Mouse (Mus musculus): Measurements from ENCODE around the gene Bcl2l2.

Bcl2l2 gene

DNA sequence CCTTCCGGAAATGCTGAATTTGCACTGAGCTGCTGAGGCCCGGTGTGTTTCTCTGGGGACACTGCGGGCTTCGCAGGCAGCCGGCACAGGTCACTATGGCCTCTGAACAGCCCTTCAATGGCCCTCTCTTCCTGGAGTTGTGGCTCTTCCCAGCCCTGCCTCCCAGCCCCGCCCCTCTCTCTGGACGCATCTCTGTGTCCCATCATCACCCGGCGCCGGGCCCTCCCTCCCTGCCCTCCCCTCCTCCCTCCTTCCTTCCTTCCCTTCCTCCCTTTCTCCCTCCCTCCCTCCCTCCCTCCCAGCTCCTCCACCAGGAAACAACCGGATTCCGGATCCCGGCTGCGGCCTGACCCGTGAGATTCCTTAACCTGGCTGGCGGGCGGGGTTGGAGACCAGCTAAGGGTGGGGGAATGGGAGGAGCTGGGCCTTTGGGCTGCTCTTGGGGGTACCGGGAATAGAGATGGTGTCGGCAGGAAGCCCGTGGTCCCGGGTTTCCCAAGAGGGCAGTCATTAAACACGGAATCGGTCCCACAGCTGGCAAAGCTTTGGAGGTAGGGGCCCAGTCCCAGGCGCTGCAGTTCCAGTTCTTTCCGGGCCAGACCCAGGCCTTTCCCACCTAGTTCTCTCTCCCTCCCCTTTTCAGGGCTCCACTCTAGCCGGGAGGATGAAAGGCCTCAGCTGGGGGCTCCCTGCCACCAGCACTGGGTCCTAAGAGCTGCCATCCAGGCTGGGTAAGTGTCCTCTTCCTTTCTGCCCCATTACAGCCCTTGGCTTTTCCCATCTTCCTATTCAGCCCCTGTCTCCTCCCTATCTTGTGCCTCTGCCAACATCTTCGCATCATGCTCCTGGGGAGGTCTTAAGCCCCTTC, at the start of gene Bcl2l2, which contains the start of gene Gm20521:
Gene Bcl2l2 (plus strand): TSS at position 224 of the 868 bp plus-strand sequence.
Gene Gm20521 (plus strand): TSS at position 288 of the 868 bp plus-strand sequence.
- peak; percentile 89 to 96 for DNase-seq

DNA sequence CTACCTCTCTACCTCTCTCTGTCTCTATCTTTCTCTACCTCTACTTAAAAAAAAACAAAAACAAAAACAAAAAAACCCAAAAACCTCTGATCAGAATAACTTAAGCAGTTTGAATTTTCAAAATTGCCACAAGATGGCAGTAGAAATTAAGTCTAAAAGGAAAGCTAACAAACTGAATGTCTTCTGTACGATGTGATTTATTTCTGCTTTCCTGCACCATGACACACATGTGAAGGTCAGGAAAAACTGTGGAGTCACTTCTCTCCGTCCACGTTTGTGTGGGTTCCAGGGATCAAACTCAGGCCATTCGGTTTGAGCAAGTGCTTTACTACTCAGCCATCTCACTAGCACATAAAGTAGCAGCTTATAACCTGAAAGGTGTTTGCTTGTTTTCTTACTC, 39.7 kb upstream of the Bcl2l2 start:
- peak; percentile 21 to 43 for DNase-seq

DNA sequence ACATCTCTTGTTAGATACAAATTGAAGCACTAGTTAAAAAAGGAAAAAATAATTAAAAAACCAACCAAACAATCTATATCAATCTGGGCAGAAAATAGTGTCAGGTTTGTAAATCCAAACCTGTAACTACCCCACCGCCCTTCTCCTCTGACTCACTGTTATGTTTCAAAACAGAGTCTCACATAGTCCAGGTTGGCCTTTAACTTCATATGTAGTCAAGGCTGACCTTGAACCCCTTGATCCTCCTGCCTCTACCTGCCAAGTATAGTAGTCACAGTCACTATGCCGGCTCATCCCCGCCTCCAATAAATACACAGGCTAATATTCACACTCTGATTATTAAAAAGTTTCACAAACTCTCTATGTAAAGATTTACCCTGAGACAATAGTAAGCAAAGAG, 27.5 kb upstream of the Bcl2l2 start:
- no peak for DNase-seq

- no peak for DNase-seq
Observed at GRCm38 (mm10) chr14:54856703-54857102, 26.5 kb upstream of the Bcl2l2 start.

GRCm38 (mm10) chr14:54857891-54858290, 25.3 kb upstream of the Bcl2l2 start:
- DNase-seq: peak; percentile 81 to 83

DNA sequence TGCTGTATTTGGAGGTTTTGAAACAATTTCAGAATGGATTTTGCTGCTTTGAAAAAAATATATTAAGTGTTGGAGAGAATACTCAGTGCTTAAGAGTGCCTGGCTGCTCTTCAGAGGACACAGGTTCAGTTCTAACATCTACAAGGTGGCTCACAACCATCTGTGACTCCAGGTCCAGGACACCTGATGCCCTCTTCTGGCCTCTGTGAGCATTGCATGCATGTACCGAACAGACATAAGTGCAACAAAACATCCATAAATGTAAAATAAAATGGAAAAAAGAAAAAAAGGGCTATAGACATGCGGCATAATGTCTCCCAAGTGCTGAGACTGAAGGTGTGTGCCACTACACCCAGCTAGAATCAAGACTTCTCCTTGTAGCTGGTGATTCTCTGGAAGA, 22.7 kb upstream of the Bcl2l2 start:
- DNase-seq: peak; percentile 84 to 88

DNA sequence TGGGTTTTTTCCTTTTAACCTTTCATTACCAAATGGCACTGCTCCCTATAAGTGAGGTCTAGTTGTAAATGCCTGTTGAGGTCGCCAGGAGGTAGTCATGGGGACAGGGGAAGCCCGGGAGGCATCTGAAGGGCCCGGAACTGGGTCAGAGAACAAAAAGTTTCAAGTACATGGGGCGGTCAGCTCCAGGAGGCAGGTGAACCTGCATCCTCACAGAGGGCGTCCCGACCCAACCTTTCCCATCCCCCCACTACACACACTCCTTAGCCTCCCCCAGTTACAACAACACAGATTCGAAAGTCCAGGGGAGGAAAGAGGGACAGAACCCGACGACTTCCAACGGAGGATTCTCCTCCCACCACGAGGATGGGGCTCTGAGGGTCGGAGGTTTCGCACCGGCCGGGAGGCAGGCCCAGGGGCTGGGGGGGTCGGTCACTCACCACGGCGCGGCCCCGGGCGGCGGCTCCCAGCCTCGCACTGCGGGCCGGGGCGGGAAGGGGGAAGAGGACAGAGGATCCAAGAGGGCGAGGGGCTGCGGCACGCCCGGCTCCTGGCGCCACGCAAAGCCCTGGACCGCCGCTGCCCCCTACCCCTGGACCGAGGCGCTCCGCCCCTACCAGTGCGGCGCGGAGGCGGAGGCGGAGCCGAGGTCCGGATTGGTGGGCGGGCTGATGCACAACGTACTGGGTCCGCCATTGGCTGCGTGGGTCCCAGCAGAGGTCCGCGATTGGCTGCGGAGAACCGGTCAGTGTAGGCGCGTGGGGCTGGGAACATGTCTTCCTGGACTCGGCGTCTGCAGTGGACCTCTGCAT, 19.5 kb upstream of the Bcl2l2 start:
- peak; percentile 95 to 96 for DNase-seq

DNA sequence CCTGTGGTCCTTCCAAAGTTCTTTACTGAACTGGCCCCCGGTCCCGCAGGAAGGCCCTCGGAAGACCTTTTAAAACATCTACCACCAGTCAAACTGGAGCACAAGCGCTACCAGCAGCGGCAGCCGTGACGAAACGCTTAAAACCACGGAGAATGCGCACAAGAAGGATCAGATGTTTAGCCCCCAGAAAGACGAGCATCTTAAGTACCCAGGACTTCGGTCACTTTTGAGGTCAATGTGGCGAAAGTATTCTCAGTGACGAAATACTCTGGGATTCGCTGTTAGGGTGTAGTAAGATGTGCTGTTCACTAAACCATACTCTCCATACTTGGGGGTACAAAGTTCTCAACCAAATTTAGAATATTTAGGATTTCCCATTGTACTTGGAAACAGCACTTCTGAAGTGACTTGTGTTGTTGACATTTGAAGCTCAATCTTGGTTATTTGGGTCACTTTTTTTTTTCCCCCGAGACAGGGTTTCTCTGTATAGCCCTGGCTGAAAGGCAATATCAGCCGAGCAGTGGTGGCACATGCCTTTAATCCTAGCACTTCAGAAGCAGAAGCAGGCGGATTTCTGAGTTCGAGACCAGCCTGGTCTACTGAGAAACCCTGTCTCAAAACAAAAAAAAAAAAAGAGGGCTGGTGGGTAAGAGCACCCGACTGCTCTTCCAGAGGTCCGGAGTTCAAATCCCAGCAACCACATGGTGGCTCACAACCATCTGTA, 18.7 kb upstream of the Bcl2l2 start:
- no peak for DNase-seq

GRCm38 (mm10) chr14:54865626-54866025, 17.6 kb upstream of the Bcl2l2 start:
- DNase-seq: no peak

DNA sequence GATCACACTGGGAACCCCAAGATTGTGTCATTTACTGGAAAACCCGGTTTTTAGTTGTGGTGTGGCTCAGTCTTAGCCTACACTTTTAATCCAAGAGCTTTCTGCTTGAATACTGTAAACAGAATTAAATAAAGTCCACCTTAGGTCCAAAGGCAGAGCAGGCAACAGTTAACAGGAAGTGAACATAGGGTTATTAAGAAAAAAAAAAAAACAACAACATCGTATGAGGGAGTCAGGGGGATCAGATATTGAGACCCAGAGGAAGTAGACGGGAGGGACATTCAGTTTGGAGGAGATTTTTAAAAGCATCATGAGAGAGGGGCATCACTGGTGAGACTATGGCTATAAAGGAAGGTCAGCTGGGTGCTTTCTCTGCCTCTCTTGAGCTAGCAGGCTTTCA, 16.9 kb upstream of the Bcl2l2 start:
- DNase-seq: no peak

- DNase-seq: peak in 1 of 2 experiments; percentile 63
Observed at GRCm38 (mm10) chr14:54866936-54867335, 16.2 kb upstream of the Bcl2l2 start.

DNA sequence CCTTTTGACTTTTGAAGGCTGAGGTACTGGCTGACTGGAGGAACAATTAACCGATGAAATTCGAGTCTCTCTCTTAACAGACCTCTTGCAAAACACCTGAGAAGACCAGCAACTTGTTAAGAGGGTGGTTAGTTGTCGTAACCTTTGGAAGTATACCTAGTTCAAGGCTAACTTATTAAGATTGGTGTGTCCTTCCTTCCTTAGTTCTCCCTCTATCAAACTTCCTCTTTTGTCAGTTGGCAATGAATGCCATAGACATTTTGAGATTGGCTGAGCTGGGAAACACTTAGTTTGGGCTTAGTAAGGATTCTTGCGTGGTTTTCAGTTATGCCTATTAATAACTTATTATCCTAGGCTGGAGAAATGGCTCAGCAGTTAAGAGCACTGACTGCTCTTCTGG, 15.2 kb upstream of the Bcl2l2 start:
- DNase-seq: no peak

GRCm38 (mm10) chr14:54870861-54871260, 12.3 kb upstream of the Bcl2l2 start, which contains the start of gene Homez:
TSS of gene Homez (minus strand) at chr14:54870961.
- no peak for DNase-seq

DNA sequence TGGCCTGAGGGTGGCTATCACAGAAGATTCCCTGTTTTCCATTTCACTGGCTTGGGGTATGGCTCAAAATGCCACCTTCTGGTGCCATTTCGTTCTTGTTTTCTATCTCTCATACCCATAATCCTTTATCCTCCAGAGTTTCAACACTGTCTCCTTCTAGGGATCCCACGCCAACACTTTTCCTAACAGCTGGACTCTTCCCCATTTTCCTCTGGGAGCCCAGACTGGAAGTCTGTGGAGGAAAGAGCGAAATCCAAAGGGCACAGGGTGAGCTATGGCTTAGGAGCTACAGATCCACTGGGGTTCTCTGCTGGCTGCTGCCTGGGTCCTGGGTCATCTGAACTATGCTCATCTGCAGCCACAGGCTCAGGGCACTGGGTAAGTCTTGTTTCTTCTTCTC, 9.0 kb upstream of the Bcl2l2 start:
- DNase-seq: no peak

- DNase-seq: no peak
Observed at GRCm38 (mm10) chr14:54875844-54876538, 7.2 kb upstream of the Bcl2l2 start.

GRCm38 (mm10) chr14:54876539-54877047, 6.6 kb upstream of the Bcl2l2 start:
- DNase-seq: peak; percentile 94 to 97

DNA sequence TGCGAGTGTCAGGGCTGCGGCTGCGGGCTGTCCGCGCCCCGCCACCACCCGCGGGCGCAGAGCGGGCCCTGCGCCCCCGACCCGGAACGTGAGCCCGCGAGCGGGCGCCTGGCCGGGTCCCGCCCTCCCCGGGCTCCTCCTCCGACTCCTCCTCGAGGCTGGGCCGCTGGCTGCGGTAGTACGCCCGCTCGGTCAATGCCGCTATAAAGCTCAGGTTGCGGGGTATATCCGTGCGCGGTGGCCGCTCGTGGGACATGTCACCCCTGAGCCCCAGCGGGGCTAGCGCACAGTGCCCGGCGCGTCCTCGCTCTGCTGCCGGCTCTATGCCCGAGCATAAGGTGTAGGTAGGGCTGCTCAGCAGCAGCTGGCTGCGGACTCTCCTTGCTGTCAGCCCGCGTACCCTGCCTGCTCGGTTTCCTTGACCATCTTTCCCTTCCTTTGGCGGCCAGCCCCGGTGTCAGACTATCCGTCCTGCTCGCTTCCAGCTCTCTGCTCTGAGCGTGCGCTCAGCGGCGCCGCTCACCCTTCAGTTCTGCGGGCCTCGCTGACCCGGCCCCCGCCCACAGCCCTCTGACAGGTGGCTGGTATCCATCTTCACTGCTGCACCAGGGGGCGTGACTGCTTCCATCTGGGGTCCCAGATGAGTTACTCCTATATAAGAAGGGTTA, 6.0 kb upstream of the Bcl2l2 start, which contains the start of gene Ppp1r3e:
Gene Ppp1r3e (minus strand): TSS at position 503 of the 668 bp plus-strand sequence.
- DNase-seq: peak; percentile 84 to 87

- no peak for DNase-seq
Observed at GRCm38 (mm10) chr14:54884022-54884712, 990 bp downstream of the Bcl2l2 start.

GRCm38 (mm10) chr14:54885309-54885708, 2.1 kb downstream of the Bcl2l2 start:
- DNase-seq: no peak

DNA sequence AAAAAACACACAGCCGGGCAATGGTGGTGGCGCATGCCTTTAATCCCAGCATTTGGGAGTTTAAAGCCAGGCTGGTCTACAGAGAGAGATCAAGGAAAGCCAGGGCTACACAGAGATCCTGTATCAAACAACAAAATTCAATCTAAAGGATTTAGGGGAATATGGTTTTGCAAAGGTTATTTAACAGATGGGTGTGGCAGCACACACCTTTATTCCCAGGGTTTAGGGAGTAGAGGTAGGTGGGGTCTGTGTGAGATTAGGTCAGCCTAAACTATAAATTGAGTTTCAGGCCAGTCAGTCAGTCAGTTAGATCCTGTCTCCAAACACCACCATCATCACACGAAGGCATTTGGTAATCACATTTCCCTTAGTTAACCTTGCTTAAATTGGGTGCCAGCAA, 9.0 kb downstream of the Bcl2l2 start, which contains the start of gene Pabpn1:
Gene Pabpn1 (plus strand): TSS at position 301 of the 400 bp plus-strand sequence.
- no peak for DNase-seq

Data from cerebellum, postnatal 14 days (tissue).